Mouse (Mus musculus) heart, embryonic 11.5 days (tissue): Measurements from ENCODE around the gene Ankrd34a. TPM values are rescaled to one million over a fixed set of nuclear protein-coding genes. Genes with fewer than 3 reads are reported as not detected.

ENCODE experiments used
- ATAC-seq: fragments of 200-750 bp; cut with Nextera tagmentation; replicated peaks from 2 replicates; pipeline ENCODE4 v1.8.0; 2017; ENCODE audit warnings: moderate library complexity; ENCODE audit not compliant: insufficient number of reproducible peaks, low FRiP score, low TSS enrichment
- H3K27ac ChIP-seq: fragments of 300-500 bp; sonication (generic); 2 replicates; pipeline ENCODE4 v1.5.1; 2014; ENCODE audit warnings: mild to moderate bottlenecking, low read depth, low read length
- H3K27me3 ChIP-seq: fragments of 300-500 bp; sonication (generic); 2 replicates; pipeline ENCODE4 v1.6.1; 2014; ENCODE audit warnings: mild to moderate bottlenecking, low read length, mixed read lengths; ENCODE audit not compliant: control insufficient read depth, insufficient read depth
- H3K36me3 ChIP-seq: fragments of 300-500 bp; sonication (generic); 2 replicates; pipeline ENCODE4 v1.6.1; 2014; ENCODE audit warnings: mild to moderate bottlenecking, low read length, moderate library complexity, mixed read lengths; ENCODE audit not compliant: control insufficient read depth, insufficient read depth
- H3K4me1 ChIP-seq: fragments of 300-500 bp; sonication (generic); 2 replicates; pipeline ENCODE4 v1.6.1; 2014; ENCODE audit warnings: low read length; ENCODE audit not compliant: control insufficient read depth, insufficient read depth
- H3K4me2 ChIP-seq: fragments of 300-500 bp; sonication (generic); 2 replicates; pipeline ENCODE4 v1.6.1; 2014; ENCODE audit warnings: mild to moderate bottlenecking, moderate library complexity
- H3K4me3 ChIP-seq: fragments of 300-500 bp; sonication (generic); 2 replicates; pipeline ENCODE4 v1.5.1; 2014; ENCODE audit warnings: low read depth, low read length
- H3K9ac ChIP-seq: fragments of 300-500 bp; sonication (generic); 2 replicates; pipeline ENCODE4 v1.6.1; 2014; ENCODE audit warnings: mild to moderate bottlenecking, low read depth, low read length, moderate library complexity
- H3K9me3 ChIP-seq: fragments of 300-500 bp; sonication (generic); replicated peaks from 2 replicates; pipeline ENCODE4 v1.6.1; 2016; ENCODE audit warnings: low read length; ENCODE audit not compliant: control insufficient read depth
- WGBS: fragments of 180-500 bp; shearing (Covaris S2); extraction: QIAGEN DNeasy Blood & Tissue Kit; methylation state at CpG from one replicate; pipeline ENCODE4 v1.1.7; 2014; ENCODE audit not compliant: insufficient replicate concordance; 5-methylcytosine and 5-hydroxymethylcytosine counted together
- polyA plus RNA-seq: library from polyadenylated mRNA; unstranded; fragments of >200 nt; fragmentation: Nextera tagmentation; extraction: Ambion mirVana; gene quantifications from 2 replicates; pipeline ENCODE4 v1.2.1, GENCODE M21; 2014

Gene Ankrd34a
- polyA plus RNA-seq, 1 experiment from 2014 or later, result 9.0 TPM

- peak overlapping the region; percentile 98 for H3K4me2 ChIP-seq
- no peaks in the 10 kb centered on the region for H3K36me3 ChIP-seq
- 21% methylated on average over 6 of the region's 6 CpGs for WGBS
- no peaks in the 10 kb centered on the region for H3K9me3 ChIP-seq
- no peak for ATAC-seq
- H3K9ac ChIP-seq, result no peak overlapping the region; the same call in 1 of the 2 replicates
- H3K4me1 ChIP-seq, result peaks cover 28% of the 10 kb centered on the region
- peak overlapping the region; percentile 65; the same call in 1 of the 2 replicates for H3K4me3 ChIP-seq
- H3K27me3 ChIP-seq, result peaks cover 2% of the 10 kb centered on the region; the same call in 1 of the 2 replicates
- H3K27ac ChIP-seq, result no peak overlapping the region; the same call in 1 of the 2 replicates
Measured at GRCm38 (mm10) chr3:96595661-96596060, 775 bp upstream of the Ankrd34a start.

- Histone ChIP-seq H3K9me3 (no peaks in the 10 kb centered on the region), H3K9ac (peak overlapping the region; percentile 83), H3K27me3 (peaks cover 2% of the 10 kb centered on the region; the same call in 1 of the 2 replicates), H3K4me1 (peaks cover 28% of the 10 kb centered on the region), H3K27ac (peak overlapping the region; percentile 78), H3K36me3 (no peaks in the 10 kb centered on the region), H3K4me2 (peak overlapping the region; percentile 98), H3K4me3 (peak overlapping the region; percentile 65)
- 2% methylated on average over 11 of the region's 12 CpGs for WGBS
- ATAC-seq, result no peak
Measured at GRCm38 (mm10) chr3:96596855-96597254, 419 bp downstream of the Ankrd34a start.

- Histone ChIP-seq H3K4me3 (peak overlapping the region; percentile 65), H3K9me3 (no peaks in the 10 kb centered on the region), H3K4me1 (peaks cover 29% of the 10 kb centered on the region), H3K27me3 (peaks cover 2% of the 10 kb centered on the region; the same call in 1 of the 2 replicates), H3K36me3 (no peaks in the 10 kb centered on the region), H3K4me2 (peak overlapping the region; percentile 98), H3K27ac (peak overlapping the region; percentile 78), H3K9ac (peak overlapping the region; percentile 83)
- under 1% methylated on average over 40 of the region's 40 CpGs for WGBS
- ATAC-seq, result no peak
Measured at GRCm38 (mm10) chr3:96597435-96597891, 1.0 kb downstream of the Ankrd34a start.

- Histone ChIP-seq H3K9ac (peak overlapping the region; percentile 83), H3K4me1 (peaks cover 38% of the 10 kb centered on the region), H3K27ac (peak overlapping the region; percentile 78), H3K36me3 (no peaks in the 10 kb centered on the region), H3K4me3 (peak overlapping the region; percentile 65), H3K27me3 (peaks cover 2% of the 10 kb centered on the region; the same call in 1 of the 2 replicates), H3K9me3 (no peaks in the 10 kb centered on the region), H3K4me2 (peak overlapping the region; percentile 98)
- 3% methylated on average over 54 of the region's 54 CpGs for WGBS
- 0 out of 2 replicates have a peak, but pooled peaks have one; percentile 4 for ATAC-seq
Measured at GRCm38 (mm10) chr3:96598156-96599068, 2.0 kb downstream of the Ankrd34a start.

- Histone ChIP-seq H3K4me3 (peak overlapping the region; percentile 65), H3K36me3 (no peaks in the 10 kb centered on the region)
- 48% methylated on average over 8 of the region's 8 CpGs for WGBS
Measured at GRCm38 (mm10) chr3:96599069-96599393, 2.6 kb downstream of the Ankrd34a start.

GRCm38 (mm10) chr3:96599411-96599810 lies 3.0 kb downstream of the Ankrd34a start:
- WGBS, result 71% methylated on average over 3 of the region's 3 CpGs
- no peak overlapping the region; the same call in 1 of the 2 replicates for H3K4me2 ChIP-seq
- H3K9me3 ChIP-seq, result no peaks in the 10 kb centered on the region
- H3K27me3 ChIP-seq, result peaks cover 2% of the 10 kb centered on the region; the same call in 1 of the 2 replicates
- H3K27ac ChIP-seq, result no peak overlapping the region
- no peak overlapping the region for H3K9ac ChIP-seq
- H3K4me3 ChIP-seq, result peak overlapping the region; percentile 65; the same call in 1 of the 2 replicates
- H3K36me3 ChIP-seq, result no peaks in the 10 kb centered on the region
- no peak for ATAC-seq
- H3K4me1 ChIP-seq, result peaks cover 46% of the 10 kb centered on the region

More at GRCm38 (mm10) chr3:96599069-96599393, 2.6 kb downstream of the Ankrd34a start:
- Histone ChIP-seq H3K4me2 (peak overlapping the region; percentile 98), H3K27me3 (peaks cover 2% of the 10 kb centered on the region; the same call in 1 of the 2 replicates), H3K9ac (no peak overlapping the region; the same call in 1 of the 2 replicates), H3K27ac (no peak overlapping the region), H3K9me3 (no peaks in the 10 kb centered on the region), H3K4me1 (peaks cover 44% of the 10 kb centered on the region)
- ATAC-seq, result no peak

GRCm38 (mm10) chr3:96600639-96601250 lies 4.3 kb downstream of the Ankrd34a start, which contains the start of gene Lix1l:
Lix1l (plus strand) TSS chr3:96601149.
- peak within 1 kb of the TSS; percentile 72 for H3K4me2 ChIP-seq
- H3K36me3 ChIP-seq, result no peaks in the 10 kb centered on the region
- H3K9ac ChIP-seq, result peak within 1 kb of the TSS; percentile 87
- H3K27ac ChIP-seq, result peak within 1 kb of the TSS; percentile 96
- 4% methylated on average over 24 of the region's 27 CpGs for WGBS
- peaks cover 2% of the 10 kb centered on the region; the same call in 1 of the 2 replicates for H3K27me3 ChIP-seq
- no peaks in the 10 kb centered on the region for H3K9me3 ChIP-seq
- peak; percentile 85 for ATAC-seq
- peaks cover 44% of the 10 kb centered on the region for H3K4me1 ChIP-seq
- H3K4me3 ChIP-seq, result peak within 1 kb of the TSS; percentile 84

GRCm38 (mm10) chr3:96601251-96601787 lies 4.9 kb downstream of the Ankrd34a start:
- Histone ChIP-seq H3K4me2 (peak overlapping the region; percentile 72), H3K36me3 (no peaks in the 10 kb centered on the region), H3K4me1 (peaks cover 39% of the 10 kb centered on the region), H3K27ac (peak overlapping the region; percentile 96), H3K9me3 (no peaks in the 10 kb centered on the region), H3K4me3 (peak overlapping the region; percentile 84), H3K27me3 (peaks cover 2% of the 10 kb centered on the region; the same call in 1 of the 2 replicates), H3K9ac (peak overlapping the region; percentile 87)
- ATAC-seq, result peak; percentile 56
- WGBS, result under 1% methylated on average over 21 of the region's 40 CpGs
